Mouse (Mus musculus) lung, embryonic 14.5 days (tissue): Measurements from ENCODE around the gene Pax3. TPM values are rescaled to one million over a fixed set of nuclear protein-coding genes. Genes with fewer than 3 reads are reported as not detected.

Experiments used
- ATAC-seq: fragments of 200-750 bp; cut with Nextera tagmentation; 2 replicates; pipeline ENCODE4 v1.8.0; 2017; ENCODE audit warnings: mild to moderate bottlenecking, moderate TSS enrichment, moderate library complexity; ENCODE audit not compliant: insufficient read depth
- DNase-seq: peaks from one replicate; pipeline ENCODE4 v3.0.0-alpha.2; 2015
- H3K27ac ChIP-seq: fragments of 300-500 bp; sonication (generic); 2 replicates; pipeline ENCODE4 v1.5.1; 2014; ENCODE audit warnings: low read depth, mild to moderate bottlenecking, moderate library complexity
- H3K27me3 ChIP-seq: fragments of 300-500 bp; sonication (generic); 2 replicates; pipeline ENCODE4 v1.6.1; 2014; ENCODE audit warnings: low read length, control low read depth; ENCODE audit not compliant: insufficient read depth
- H3K36me3 ChIP-seq: fragments of 300-500 bp; sonication (generic); 2 replicates; pipeline ENCODE4 v1.6.1; 2014; ENCODE audit warnings: control low read depth; ENCODE audit not compliant: insufficient read depth
- H3K4me1 ChIP-seq: fragments of 300-500 bp; sonication (generic); 2 replicates; pipeline ENCODE4 v1.6.1; 2014; ENCODE audit warnings: antibody characterized with exemption, control low read depth; ENCODE audit not compliant: insufficient read depth
- H3K4me2 ChIP-seq: fragments of 300-500 bp; sonication (generic); 2 replicates; pipeline ENCODE4 v1.6.1; 2014; ENCODE audit warnings: mild to moderate bottlenecking
- H3K4me3 ChIP-seq: fragments of 300-500 bp; sonication (generic); 2 replicates; pipeline ENCODE4 v1.5.1; 2014; ENCODE audit warnings: low read depth, low read length
- H3K9ac ChIP-seq: fragments of 300-500 bp; sonication (generic); 2 replicates; pipeline ENCODE4 v1.6.1; 2014
- H3K9me3 ChIP-seq: fragments of 300-500 bp; sonication (generic); 2 replicates; pipeline ENCODE4 v1.6.1; 2016; ENCODE audit warnings: low read depth, low read length, control low read depth
- CTCF ChIP-seq: IDR thresholded peaks from 2 replicates; pipeline ENCODE4 v1.5.1; 2016; ENCODE audit warnings: antibody characterized with exemption, low read depth
- WGBS: fragments of 180-500 bp; shearing (Covaris S2); extraction: QIAGEN DNeasy Blood & Tissue Kit; methylation state at CpG from one replicate; pipeline ENCODE4 v1.1.7; 2014; 5-methylcytosine and 5-hydroxymethylcytosine counted together
- polyA plus RNA-seq: library from polyadenylated mRNA; unstranded; fragments of >200 nt; fragmentation: Nextera tagmentation; extraction: Ambion mirVana; gene quantifications from 2 replicates; pipeline ENCODE4 v1.2.1, GENCODE M21; 2014

Gene Pax3
- polyA plus RNA-seq, 1 experiment from 2014 or later = not detected

DNA sequence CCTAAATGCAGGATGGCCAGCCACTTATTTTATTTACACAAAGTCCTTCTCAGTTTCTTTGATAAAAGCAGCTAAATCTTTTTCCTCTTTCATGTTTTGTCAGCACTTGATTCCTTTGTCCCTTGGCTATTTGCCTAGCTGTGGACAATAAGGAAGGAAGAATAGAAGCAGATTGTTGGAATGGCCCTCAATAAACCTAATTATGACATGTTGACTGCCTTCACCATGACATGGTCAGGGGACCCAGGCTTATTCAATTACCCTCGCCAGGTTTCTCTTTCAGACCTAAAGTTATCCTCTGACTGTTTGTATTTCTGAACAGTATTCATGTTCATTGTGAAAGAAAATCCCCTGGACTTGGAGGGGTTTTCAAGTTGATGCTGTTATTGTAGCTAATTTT is 25.3 kb downstream of the Pax3 start:
- Histone ChIP-seq H3K9ac (no peak overlapping the region), H3K27me3 (peaks cover 78% of the 10 kb centered on the region), H3K4me3 (no peak overlapping the region), H3K4me1 (no peaks in the 10 kb centered on the region), H3K27ac (no peak overlapping the region), H3K9me3 (no peaks in the 10 kb centered on the region), H3K36me3 (no peaks in the 10 kb centered on the region), H3K4me2 (no peak overlapping the region)
- DNase-seq (no peak), ATAC-seq (no peak)
- 36% methylated on average over 1 of the region's 1 CpGs for WGBS
- TF ChIP-seq CTCF = no peak

DNA sequence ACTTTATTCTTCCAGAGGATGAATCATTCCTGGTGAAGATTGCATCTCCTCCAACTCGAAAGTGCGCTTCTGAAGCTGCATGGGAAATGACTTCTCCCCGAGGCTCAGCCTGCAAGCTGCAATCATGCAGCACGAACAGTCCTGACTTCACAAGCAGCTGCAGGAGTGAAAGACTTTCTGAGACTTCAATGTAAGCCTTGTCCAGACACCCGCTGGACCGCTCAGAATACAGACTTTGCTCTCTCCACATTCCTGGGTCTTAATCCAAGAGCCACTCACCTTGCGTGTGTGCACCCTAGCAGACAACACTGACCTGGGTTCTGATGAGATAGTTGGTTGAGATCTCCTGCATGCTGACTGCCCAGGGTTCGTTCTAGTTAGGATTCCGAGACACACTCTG is 26.2 kb downstream of the Pax3 start:
- 58% methylated on average over 9 of the region's 9 CpGs for WGBS
- no peak overlapping the region for H3K27ac ChIP-seq
- no peak overlapping the region for H3K4me3 ChIP-seq
- H3K9me3 ChIP-seq = no peaks in the 10 kb centered on the region
- no peaks in the 10 kb centered on the region for H3K4me1 ChIP-seq
- DNase-seq = no peak
- TF ChIP-seq CTCF = no peak
- ATAC-seq = no peak
- H3K36me3 ChIP-seq = no peaks in the 10 kb centered on the region
- no peak overlapping the region for H3K4me2 ChIP-seq
- H3K9ac ChIP-seq = no peak overlapping the region
- peaks cover 77% of the 10 kb centered on the region for H3K27me3 ChIP-seq

DNA sequence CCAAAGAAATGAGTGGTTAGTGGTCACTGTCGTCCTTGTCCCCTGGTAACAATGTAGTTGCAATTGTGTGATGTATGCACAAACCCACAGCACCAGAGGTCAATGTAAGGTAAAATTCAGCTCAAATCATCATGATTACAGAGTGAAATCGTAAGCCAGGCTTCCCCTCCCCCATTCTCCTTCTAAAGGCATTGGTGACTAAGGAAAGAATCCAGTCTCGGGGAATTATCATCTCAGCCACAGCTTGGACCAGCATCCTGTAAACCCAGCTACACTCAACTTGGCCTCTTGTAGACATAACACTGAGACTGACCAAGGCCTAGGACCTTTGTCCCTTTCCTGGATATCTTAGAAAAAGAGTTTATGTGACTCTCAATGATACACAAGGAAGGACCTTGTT is 28.1 kb downstream of the Pax3 start:
- 49% methylated on average over 3 of the region's 3 CpGs for whole genome bisulfite sequencing
- Histone ChIP-seq H3K9ac (no peak overlapping the region), H3K4me1 (no peaks in the 10 kb centered on the region), H3K36me3 (no peaks in the 10 kb centered on the region), H3K27me3 (peaks cover 78% of the 10 kb centered on the region), H3K27ac (no peak overlapping the region), H3K4me2 (no peak overlapping the region), H3K4me3 (no peak overlapping the region), H3K9me3 (no peaks in the 10 kb centered on the region)
- ATAC-seq (no peak), DNase-seq (no peak)
- no peak for TF ChIP-seq CTCF

DNA sequence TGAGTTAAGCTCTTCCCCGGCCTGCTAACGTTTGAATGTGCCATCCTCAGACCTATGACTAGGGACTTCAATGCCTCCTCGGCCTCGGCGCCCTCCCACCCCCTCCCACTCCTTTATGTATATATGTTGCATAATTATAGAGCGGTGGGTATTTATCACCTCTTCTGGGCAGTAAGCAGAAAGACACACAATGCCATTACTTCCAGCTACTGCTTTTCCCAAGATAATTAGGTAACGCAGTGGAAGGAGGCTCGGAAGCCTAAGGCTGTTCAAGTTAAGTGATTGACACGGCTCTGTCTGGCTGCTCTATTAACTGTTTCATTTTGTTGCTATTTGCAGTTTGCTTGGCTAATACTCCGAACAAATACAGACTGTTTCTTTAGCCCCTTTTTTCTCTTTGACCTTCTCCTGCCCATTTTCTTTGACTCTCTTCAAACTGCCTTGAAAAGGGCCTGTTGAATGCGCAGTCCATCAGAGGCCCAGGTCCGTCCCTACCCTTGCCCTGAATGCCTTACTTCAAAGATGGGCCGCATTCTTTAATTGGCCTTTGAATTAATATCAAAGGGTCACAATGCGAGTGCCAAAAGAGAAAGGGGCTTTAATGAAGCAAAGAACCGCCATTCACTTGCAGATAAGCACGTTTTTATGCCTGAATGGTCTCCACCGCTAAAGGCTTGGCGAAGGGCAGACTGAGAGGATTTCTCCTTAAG is 29.2 kb downstream of the Pax3 start:
- Histone ChIP-seq H3K27me3 (peaks cover 73% of the 10 kb centered on the region), H3K4me1 (no peaks in the 10 kb centered on the region), H3K9me3 (no peaks in the 10 kb centered on the region), H3K9ac (no peak overlapping the region), H3K27ac (no peak overlapping the region), H3K36me3 (no peaks in the 10 kb centered on the region), H3K4me3 (no peak overlapping the region), H3K4me2 (no peak overlapping the region)
- 50% methylated on average over 18 of the region's 18 CpGs for WGBS
- no peak for ATAC-seq
- TF ChIP-seq CTCF = no peak
- DNase-seq = no peak

DNA sequence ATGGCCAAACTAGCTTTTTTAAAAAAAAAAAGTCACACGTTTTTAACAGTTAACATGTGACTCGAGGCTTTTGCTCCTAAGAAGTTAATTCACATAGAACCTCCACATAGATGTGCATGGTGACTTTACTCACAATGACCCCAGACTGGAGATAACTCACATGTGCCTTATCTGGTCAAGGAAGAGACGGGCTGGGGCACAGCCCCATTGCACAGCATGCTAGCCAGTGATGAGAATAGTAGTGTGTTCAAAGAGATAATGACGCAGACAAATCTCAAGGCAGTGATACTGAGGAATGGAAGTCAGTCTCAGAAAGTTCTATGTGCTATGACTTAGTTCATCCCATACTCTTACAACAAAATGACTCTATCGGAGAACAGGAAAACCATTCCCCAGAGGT is 35.2 kb downstream of the Pax3 start:
- no peak overlapping the region for H3K4me3 ChIP-seq
- 73% methylated on average over 5 of the region's 5 CpGs for WGBS
- no peak overlapping the region for H3K9ac ChIP-seq
- H3K9me3 ChIP-seq = no peaks in the 10 kb centered on the region
- H3K4me2 ChIP-seq = no peak overlapping the region
- peaks cover 60% of the 10 kb centered on the region for H3K27me3 ChIP-seq
- ATAC-seq (no peak), DNase-seq (no peak)
- H3K4me1 ChIP-seq = no peaks in the 10 kb centered on the region
- no peak for TF ChIP-seq CTCF
- H3K36me3 ChIP-seq = no peaks in the 10 kb centered on the region
- no peak overlapping the region for H3K27ac ChIP-seq

DNA sequence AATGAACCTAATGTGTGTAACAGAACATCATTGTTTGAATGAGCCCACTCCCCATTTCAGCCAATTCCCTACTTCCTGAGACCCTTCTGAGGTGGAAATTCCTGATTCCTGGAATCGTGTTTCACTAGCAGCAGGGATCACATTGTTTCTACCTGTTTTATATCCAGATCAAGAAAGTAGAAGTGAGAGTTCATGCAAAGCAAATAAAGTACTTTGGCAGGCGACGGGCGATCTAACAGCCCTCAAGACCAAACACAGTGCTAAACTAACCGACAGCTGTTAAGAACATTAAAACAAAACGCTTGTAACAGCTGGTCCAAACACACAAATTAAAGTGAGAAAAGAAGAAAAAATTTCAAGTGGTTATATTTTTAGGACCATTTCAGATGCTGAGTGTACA is 39.0 kb downstream of the Pax3 start:
- Histone ChIP-seq H3K4me3 (no peak overlapping the region), H3K9me3 (no peaks in the 10 kb centered on the region), H3K9ac (no peak overlapping the region), H3K4me2 (no peak overlapping the region), H3K27ac (no peak overlapping the region), H3K27me3 (peaks cover 63% of the 10 kb centered on the region), H3K36me3 (no peaks in the 10 kb centered on the region), H3K4me1 (no peaks in the 10 kb centered on the region)
- ATAC-seq (no peak), DNase-seq (no peak)
- TF ChIP-seq CTCF = no peak
- 9% methylated on average over 6 of the region's 6 CpGs for WGBS

DNA sequence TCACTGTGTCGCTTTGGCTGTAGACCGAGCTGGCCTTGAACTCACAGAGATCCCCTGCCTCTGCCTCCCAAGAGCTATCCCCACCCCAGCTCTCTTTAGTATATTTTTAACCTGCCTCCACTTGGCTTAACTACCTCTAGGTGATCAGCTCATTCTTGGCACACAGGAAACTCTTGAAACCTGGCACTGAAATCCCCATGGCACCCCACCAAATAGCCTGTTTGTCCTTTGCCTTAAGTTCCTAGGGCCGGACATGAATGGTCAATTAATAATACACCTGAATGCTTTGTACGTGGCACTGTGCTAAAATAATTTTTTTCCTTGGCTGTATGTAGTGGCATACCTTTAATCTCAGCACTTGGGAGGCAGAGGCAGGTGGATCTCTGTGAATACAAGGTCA is 41.1 kb downstream of the Pax3 start:
- Histone ChIP-seq H3K27ac (no peak overlapping the region), H3K4me1 (no peaks in the 10 kb centered on the region), H3K27me3 (peaks cover 69% of the 10 kb centered on the region), H3K9me3 (no peaks in the 10 kb centered on the region), H3K9ac (no peak overlapping the region), H3K36me3 (no peaks in the 10 kb centered on the region), H3K4me3 (no peak overlapping the region), H3K4me2 (no peak overlapping the region)
- TF ChIP-seq CTCF = no peak
- WGBS = 88% methylated on average over 4 of the region's 4 CpGs
- ATAC-seq (no peak), DNase-seq (no peak)
